ENCODE assay signal across 14 mouse cellular contexts in the genomic region with DNA sequence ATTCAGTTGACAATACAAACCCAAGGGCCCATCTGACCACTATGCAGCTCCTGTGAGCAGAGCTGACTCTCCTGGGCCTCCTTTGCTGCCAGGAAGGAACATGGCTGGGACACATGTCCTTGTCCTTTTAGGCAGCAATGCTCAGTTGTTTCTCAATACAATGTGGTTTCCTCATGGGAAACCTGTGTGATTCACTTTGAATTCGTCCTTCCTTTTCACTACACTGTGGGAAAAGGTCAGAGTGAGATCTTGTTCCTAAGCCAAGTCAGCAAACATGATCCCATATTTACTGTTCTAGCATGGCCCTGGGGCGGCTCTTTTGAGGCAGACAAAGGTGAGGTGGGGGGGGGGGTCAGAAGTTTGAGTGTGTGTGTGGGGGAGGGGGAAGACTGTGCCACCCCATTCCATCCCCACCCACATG. TPM values are rescaled to one million over a fixed set of nuclear protein-coding genes. Genes with fewer than 3 reads are reported as not detected.
DNase-seq lines count a peak whose midpoint lies in the region.
"Had no signal": no experiment of that assay in that cellular context is flagged by ENCODE, and none has a peak within 500 bp of the region (broad histone marks: within the 10 kb centered on the region; RNA-seq: fewer than 3 reads in every experiment).

No protein-coding gene starts in this region.

- WGBS in large intestine, adult 2 months, result 38% methylated on average over 2 of the region's 2 CpGs

- DNase-seq in adrenal gland, adult 2 months, result peak; percentile 55
- no peak for DNase-seq in adrenal gland, postnatal 4 days (ENCODE audit: low spot score in 2 of 2)
- DNase-seq in lung, postnatal 36 days, result peak; percentile 24
- no peak for DNase-seq in lung, postnatal 14 days
- peak; percentile 40 for DNase-seq in large intestine, adult 2 months (ENCODE audit: low read depth, low spot score)
- no peak for DNase-seq in cerebellum, adult 18-20 months
- no peak for DNase-seq in embryo, embryonic 9.5 days (ENCODE audit: extremely low spot score)
- DNase-seq: cerebellum, adult 2 months; cerebellum, postnatal 36 days; heart, adult 11 months; lung, embryonic 14.5 days; right cerebral cortex, postnatal 14 days; spleen, adult 18-20 months; thymus, postnatal 14 days had no signal

RNA-seq across cellular contexts. Expression of a gene that starts 32.5 kb away (rescaled TPM):
- total RNA-seq in adrenal gland, adult 2 months (2021), result 100 to 1,000 TPM; 107 to 186 TPM
- polyA plus RNA-seq in adrenal gland, adult 2 months (2012; rRNA removed), result 9.0 and 9.5 TPM in 2 replicates
- 10 to 100 TPM; 93.7 to 97.7 TPM for total RNA-seq in adrenal gland, postnatal 4 days (2021)
- polyA plus RNA-seq in large intestine, adult 2 months (2012; rRNA removed), result 20.4 and 47.6 TPM in 2 replicates

Comparison
In these comparisons a context has a peak if more than half of its experiments do, and no peak if none do; other contexts are left out.
1. DNase-seq: peak in adrenal gland, adult 2 months (single experiment), lung, postnatal 36 days (single experiment) and large intestine, adult 2 months (single experiment); none in adrenal gland, postnatal 4 days (0 of 2), lung, postnatal 14 days (single experiment), cerebellum, adult 18-20 months (0 of 2) and embryo, embryonic 9.5 days (single experiment).